Mouse (Mus musculus): ENCODE results near the gene Gcnt4. TPM values are rescaled to one million over a fixed set of nuclear protein-coding genes. Genes with fewer than 3 reads are reported as not detected.

The Gcnt4 gene
- polyA plus RNA-seq, 1 experiment = 5.6 TPM

DNA sequence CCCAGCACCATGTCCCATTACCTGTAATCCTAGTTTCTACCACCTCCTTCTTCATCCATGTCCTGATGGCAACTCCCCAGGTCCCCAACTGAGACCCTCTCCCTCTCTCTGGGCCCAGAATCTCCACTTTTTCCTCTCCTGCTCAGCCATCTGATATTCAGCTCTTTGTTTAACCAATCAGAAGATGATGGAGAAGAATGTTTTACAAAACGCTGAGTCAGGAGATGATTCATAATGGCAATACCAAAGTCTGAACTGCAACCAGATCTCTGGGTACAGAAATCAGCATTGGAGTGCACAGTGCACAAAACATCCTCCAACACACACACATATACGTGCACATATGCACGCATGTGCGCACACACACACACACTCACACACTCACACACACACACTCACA lies 48.8 kb downstream of the Gcnt4 start:
- no peak for TF ChIP-seq CTCF (IDR thresholded peaks at IDR 0.05; ENCODE audit: control insufficient read depth, insufficient read depth, insufficient read length)
- TF ChIP-seq CEBPB (IDR thresholded peaks at IDR 0.05; ENCODE audit: low read depth) = no peak
- TF ChIP-seq MYOG (IDR thresholded peaks at IDR 0.05; ENCODE audit: control insufficient read depth, extremely low read depth, insufficient read length) = no peak
- TF ChIP-seq MYOD1 (IDR thresholded peaks at IDR 0.05; ENCODE audit: control insufficient read depth, insufficient read length, low read depth) = no peak
- TF ChIP-seq FOSL1 (IDR thresholded peaks at IDR 0.05; ENCODE audit: insufficient read depth, low read length, poor library complexity, severe bottlenecking) = no peak
- TF ChIP-seq MAX (IDR thresholded peaks at IDR 0.05) = no peak
- no peak for TF ChIP-seq USF1 (IDR thresholded peaks at IDR 0.05; ENCODE audit: low read depth)
- no peak overlapping the region for H3K4me3 ChIP-seq (ENCODE audit: insufficient read depth, poor library complexity, severe bottlenecking)
- H3K79me2 ChIP-seq (ENCODE audit: control insufficient read depth, insufficient read depth) = no peaks in the 10 kb centered on the region
- no peaks in the 10 kb centered on the region for H3K79me3 ChIP-seq (ENCODE audit: low read depth)
- no peak overlapping the region for H3ac ChIP-seq (ENCODE audit: control insufficient read depth, insufficient read length, low read depth)
- no peaks in the 10 kb centered on the region for H3K36me3 ChIP-seq (ENCODE audit: control insufficient read depth, insufficient read depth)
- no peaks in the 10 kb centered on the region for H3K27me3 ChIP-seq (ENCODE audit: control insufficient read depth, insufficient read depth, insufficient read length)

DNA sequence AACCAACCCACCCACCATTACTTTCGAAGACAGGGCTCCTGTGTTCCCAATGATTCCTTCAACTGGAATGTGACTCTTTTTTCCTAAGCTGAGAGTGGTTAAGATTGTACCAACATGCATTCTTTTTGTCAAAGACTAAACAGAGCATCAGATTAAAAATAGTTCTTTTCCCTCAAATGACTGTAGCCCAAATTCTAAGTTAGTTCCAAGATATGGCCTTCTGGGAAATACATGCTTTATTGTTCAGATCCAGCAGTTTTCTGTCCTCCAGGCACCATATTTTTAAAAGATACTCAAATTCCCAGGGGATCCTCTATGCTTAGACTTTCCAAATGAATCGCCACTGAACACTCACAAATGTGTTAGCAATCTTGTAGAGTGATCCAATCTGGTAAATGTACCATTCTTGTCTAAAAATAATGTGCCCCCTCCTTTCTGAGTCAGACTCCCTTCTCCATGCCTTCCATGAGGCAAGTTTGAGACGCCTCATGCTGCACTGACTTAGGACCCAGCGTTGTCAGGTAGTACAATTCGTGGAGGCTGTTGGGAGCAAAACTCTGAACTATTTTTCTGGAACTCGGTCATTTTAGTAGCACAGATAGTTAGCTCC lies 52.6 kb downstream of the Gcnt4 start:
- H3K79me3 ChIP-seq (ENCODE audit: low read depth) = no peaks in the 10 kb centered on the region
- TF ChIP-seq FOSL1 (IDR thresholded peaks at IDR 0.05; ENCODE audit: insufficient read depth, low read length, poor library complexity, severe bottlenecking) = no peak
- no peak for TF ChIP-seq MYOG (IDR thresholded peaks at IDR 0.05; ENCODE audit: control insufficient read depth, extremely low read depth, insufficient read length)
- no peak overlapping the region for H3K4me3 ChIP-seq (ENCODE audit: insufficient read depth, poor library complexity, severe bottlenecking)
- H3K27me3 ChIP-seq (ENCODE audit: control insufficient read depth, insufficient read depth, insufficient read length) = no peaks in the 10 kb centered on the region
- no peaks in the 10 kb centered on the region for H3K79me2 ChIP-seq (ENCODE audit: control insufficient read depth, insufficient read depth)
- H3ac ChIP-seq (ENCODE audit: control insufficient read depth, insufficient read length, low read depth) = no peak overlapping the region
- H3K36me3 ChIP-seq (ENCODE audit: control insufficient read depth, insufficient read depth) = no peaks in the 10 kb centered on the region

DNA sequence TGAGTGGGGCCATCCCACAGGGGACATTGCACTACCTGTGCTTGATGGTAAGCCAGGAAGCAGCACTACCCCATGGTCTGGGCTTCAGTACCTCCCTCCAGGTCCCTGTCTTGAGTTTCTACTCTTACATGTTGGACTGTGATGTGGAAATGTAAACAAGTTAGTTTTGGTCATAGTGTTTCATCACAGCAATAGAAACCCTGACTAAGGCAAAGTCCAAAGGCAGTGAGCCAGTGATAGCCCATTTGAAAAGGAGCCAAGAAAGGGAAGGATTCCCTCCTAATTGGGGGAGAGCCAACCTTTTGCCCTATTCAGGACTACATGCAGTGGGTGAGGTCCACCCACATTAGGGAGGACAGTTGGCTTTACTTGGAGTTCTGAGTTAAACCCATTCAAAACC lies 56.1 kb downstream of the Gcnt4 start:
- Histone ChIP-seq H3K27me3 (ENCODE audit: control insufficient read depth, insufficient read depth, insufficient read length) (no peaks in the 10 kb centered on the region), H3K79me2 (ENCODE audit: control insufficient read depth, insufficient read depth) (no peaks in the 10 kb centered on the region), H3K79me3 (ENCODE audit: low read depth) (no peaks in the 10 kb centered on the region), H3K36me3 (ENCODE audit: control insufficient read depth, insufficient read depth) (no peaks in the 10 kb centered on the region), H3ac (ENCODE audit: control insufficient read depth, insufficient read length, low read depth) (no peak overlapping the region), H3K4me3 (ENCODE audit: insufficient read depth, poor library complexity, severe bottlenecking) (no peak overlapping the region)
- TF ChIP-seq CEBPB (IDR thresholded peaks at IDR 0.05; ENCODE audit: low read depth) (no peak), MYOG (IDR thresholded peaks at IDR 0.05; ENCODE audit: control insufficient read depth, extremely low read depth, insufficient read length) (no peak), MYOD1 (IDR thresholded peaks at IDR 0.05; ENCODE audit: control insufficient read depth, insufficient read length, low read depth) (no peak), FOSL1 (IDR thresholded peaks at IDR 0.05; ENCODE audit: insufficient read depth, low read length, poor library complexity, severe bottlenecking) (no peak), MAX (IDR thresholded peaks at IDR 0.05) (no peak), CTCF (IDR thresholded peaks at IDR 0.05; ENCODE audit: control insufficient read depth, insufficient read depth, insufficient read length) (no peak), USF1 (IDR thresholded peaks at IDR 0.05; ENCODE audit: low read depth) (no peak)

DNA sequence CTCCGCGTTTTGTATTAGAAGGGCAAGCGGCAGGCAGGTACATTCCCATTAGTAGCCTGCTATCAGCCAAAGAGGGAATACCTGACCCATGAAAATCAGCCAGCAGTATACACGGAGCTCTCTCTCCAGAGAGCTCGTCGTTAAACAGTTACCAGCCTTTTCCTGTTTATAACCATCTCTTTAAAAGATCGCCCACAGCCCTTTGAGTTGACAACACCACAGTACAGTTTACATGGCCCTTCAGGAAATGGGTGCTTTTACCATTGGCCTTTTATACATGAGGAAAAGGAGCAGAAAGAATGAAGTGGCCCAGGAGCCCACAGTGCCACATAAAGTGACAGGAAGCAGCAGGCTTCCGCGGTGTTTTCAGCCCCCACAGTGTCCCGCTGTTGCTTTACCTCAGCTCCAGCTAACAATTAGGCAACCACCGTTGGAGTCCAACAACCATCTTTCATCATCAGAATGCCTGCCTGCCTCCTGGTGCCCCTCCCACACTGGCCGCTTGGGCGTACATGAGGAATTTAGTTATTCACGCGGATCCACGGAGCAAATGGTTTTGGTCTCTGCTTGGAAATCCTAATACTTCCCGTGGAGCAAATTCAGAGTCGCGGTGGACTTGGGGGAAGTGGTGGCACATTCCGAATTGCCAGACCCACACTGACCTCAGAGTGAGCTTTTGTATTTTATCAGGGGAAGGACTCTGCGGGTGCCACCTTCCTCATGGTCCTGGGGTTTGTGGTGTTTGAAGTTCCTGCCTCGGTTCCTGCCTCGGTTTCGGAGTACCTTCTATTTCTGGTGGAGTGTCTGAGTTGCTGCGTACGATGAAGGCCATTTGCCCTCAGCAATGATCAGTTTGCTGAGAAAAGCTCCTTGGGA lies 59.0 kb downstream of the Gcnt4 start:
- no peaks in the 10 kb centered on the region for H3K79me2 ChIP-seq (ENCODE audit: control insufficient read depth, insufficient read depth)
- H3K27me3 ChIP-seq (ENCODE audit: control insufficient read depth, insufficient read depth, insufficient read length) = no peaks in the 10 kb centered on the region
- H3K79me3 ChIP-seq (ENCODE audit: low read depth) = no peaks in the 10 kb centered on the region
- H3ac ChIP-seq (ENCODE audit: control insufficient read depth, insufficient read length, low read depth) = no peak overlapping the region
- no peak for TF ChIP-seq MYOG (IDR thresholded peaks at IDR 0.05; ENCODE audit: control insufficient read depth, extremely low read depth, insufficient read length)
- TF ChIP-seq USF1 (IDR thresholded peaks at IDR 0.05; ENCODE audit: low read depth) = no peak
- TF ChIP-seq FOSL1 (IDR thresholded peaks at IDR 0.05; ENCODE audit: insufficient read depth, low read length, poor library complexity, severe bottlenecking) = no peak
- no peak for TF ChIP-seq MYOD1 (IDR thresholded peaks at IDR 0.05; ENCODE audit: control insufficient read depth, insufficient read length, low read depth)
- no peak for TF ChIP-seq MAX (IDR thresholded peaks at IDR 0.05)
- TF ChIP-seq CTCF (IDR thresholded peaks at IDR 0.05; ENCODE audit: control insufficient read depth, insufficient read depth, insufficient read length) = no peak
- no peak for TF ChIP-seq CEBPB (IDR thresholded peaks at IDR 0.05; ENCODE audit: low read depth)
- H3K4me3 ChIP-seq (ENCODE audit: insufficient read depth, poor library complexity, severe bottlenecking) = no peak overlapping the region
- H3K36me3 ChIP-seq (ENCODE audit: control insufficient read depth, insufficient read depth) = no peaks in the 10 kb centered on the region

DNA sequence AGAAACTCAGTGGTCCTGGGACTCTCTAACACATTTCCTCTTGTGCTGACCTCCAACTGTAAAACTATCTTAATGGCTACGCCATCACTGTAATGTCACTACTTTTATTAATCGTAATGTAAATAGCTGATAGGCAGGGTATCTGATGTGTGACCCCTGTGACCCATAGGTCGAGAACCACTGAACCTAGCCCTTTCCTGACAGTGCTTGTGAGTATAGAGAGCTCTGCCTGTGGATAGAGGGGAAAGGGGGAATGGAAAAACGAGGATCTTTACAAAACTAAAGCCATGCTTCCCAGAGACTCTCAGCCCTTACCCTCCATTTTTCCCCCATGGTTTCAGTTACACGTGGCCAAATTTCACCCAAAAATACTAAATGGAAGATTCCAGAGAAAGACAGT lies 60.2 kb downstream of the Gcnt4 start:
- Histone ChIP-seq H3K27me3 (ENCODE audit: control insufficient read depth, insufficient read depth, insufficient read length) (no peaks in the 10 kb centered on the region), H3K36me3 (ENCODE audit: control insufficient read depth, insufficient read depth) (no peaks in the 10 kb centered on the region), H3ac (ENCODE audit: control insufficient read depth, insufficient read length, low read depth) (no peak overlapping the region), H3K79me3 (ENCODE audit: low read depth) (no peaks in the 10 kb centered on the region), H3K4me3 (ENCODE audit: insufficient read depth, poor library complexity, severe bottlenecking) (no peak overlapping the region), H3K79me2 (ENCODE audit: control insufficient read depth, insufficient read depth) (no peaks in the 10 kb centered on the region)
- TF ChIP-seq MYOG (IDR thresholded peaks at IDR 0.05; ENCODE audit: control insufficient read depth, extremely low read depth, insufficient read length) (no peak), CEBPB (IDR thresholded peaks at IDR 0.05; ENCODE audit: low read depth) (no peak), FOSL1 (IDR thresholded peaks at IDR 0.05; ENCODE audit: insufficient read depth, low read length, poor library complexity, severe bottlenecking) (no peak), MAX (IDR thresholded peaks at IDR 0.05) (no peak), MYOD1 (IDR thresholded peaks at IDR 0.05; ENCODE audit: control insufficient read depth, insufficient read length, low read depth) (no peak), USF1 (IDR thresholded peaks at IDR 0.05; ENCODE audit: low read depth) (no peak)

Measured in C2C12 (cell line).